Mouse (Mus musculus) CD4-positive, CD25-positive, alpha-beta regulatory T cell, adult 2 months (primary cell): ENCODE results near the gene Mindy4.

ENCODE experiments used
- DNase-seq: peaks from one replicate; pipeline ENCODE4 v3.0.0-alpha.2; 2012; ENCODE audit warnings: low read depth, low spot score

The Mindy4 gene

DNA sequence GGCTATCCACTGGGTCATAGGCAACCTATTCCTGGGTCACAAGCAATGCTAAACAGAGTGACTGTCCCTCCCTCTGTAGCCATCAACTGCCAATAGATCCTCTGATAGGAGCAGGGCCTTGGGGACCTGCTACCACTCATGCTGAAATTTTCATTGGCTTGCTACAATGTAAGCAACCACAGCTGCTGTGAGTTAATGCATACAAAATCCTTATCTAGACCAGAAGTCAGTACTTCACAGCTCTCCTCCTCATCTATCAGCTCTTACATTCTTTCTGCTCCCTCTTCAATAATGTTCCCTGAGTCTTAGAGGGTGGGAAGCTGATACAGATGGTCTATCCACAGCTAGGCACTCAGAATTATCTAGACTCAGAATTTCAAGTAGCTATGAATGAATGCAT lies 163.9 kb downstream of the Mindy4 start:
- DNase-seq, result no peak
